Mouse (Mus musculus) mouse embryonic stem cell (cell line): ENCODE data around the gene Suco.

Experiments used
- in situ Hi-C, 2 experiments: fragments of 300-500 bp; cut with MboI; formaldehyde crosslinking; loops; 1 replicate in 1 of 2; 3 replicates in 1 of 2; pipeline ENCODE4 v1.14.3; 2019 to 2020; ENCODE audit warnings: low sequenced_read_pairs in 2 of 2, low pct_unique_long_range_greater_than_20kb in 1 of 2, mixed read lengths in 1 of 2; ENCODE audit not compliant: unreplicated experiment in 1 of 2

Gene Suco

GRCm38 (mm10) chr1:161798866-161799265 lies 77.6 kb downstream of the Suco start:
- in situ Hi-C loops = no loop called here

- in situ Hi-C loops = no loop called here
Observed at GRCm38 (mm10) chr1:161794447-161795211, 81.9 kb downstream of the Suco start.

GRCm38 (mm10) chr1:161793321-161793720 lies 83.2 kb downstream of the Suco start:
- in situ Hi-C loops = no loop called here

- in situ Hi-C loops = no loop called here
Observed at GRCm38 (mm10) chr1:161792687-161792969, 83.9 kb downstream of the Suco start.

GRCm38 (mm10) chr1:161791854-161792686 lies 84.4 kb downstream of the Suco start:
- in situ Hi-C loops = no loop called here

- in situ Hi-C loops = no loop called here
Observed at GRCm38 (mm10) chr1:161788339-161788738, 88.1 kb downstream of the Suco start, which contains the start of gene Fasl. Fasl (minus strand) TSS chr1:161788495.

GRCm38 (mm10) chr1:161782725-161783124 lies 93.8 kb downstream of the Suco start:
- in situ Hi-C loops = no loop called here

- in situ Hi-C loops = no loop called here
Observed at GRCm38 (mm10) chr1:161781594-161781993, 94.9 kb downstream of the Suco start.

GRCm38 (mm10) chr1:161779057-161779456 lies 97.4 kb downstream of the Suco start:
- in situ Hi-C loops = no loop called here

GRCm38 (mm10) chr1:161775151-161775550 lies 101.3 kb downstream of the Suco start:
- in situ Hi-C loops = no loop called here

- in situ Hi-C loops = no loop called here
Observed at GRCm38 (mm10) chr1:161771293-161771692, 105.2 kb downstream of the Suco start.

GRCm38 (mm10) chr1:161769329-161769728 lies 107.2 kb downstream of the Suco start:
- in situ Hi-C loops = no loop called here

GRCm38 (mm10) chr1:161767101-161767524 lies 109.4 kb downstream of the Suco start:
- in situ Hi-C loops = no loop called here

- in situ Hi-C loops = no loop called here
Observed at GRCm38 (mm10) chr1:161766656-161767055, 109.8 kb downstream of the Suco start.
